ENCODE assay signal across 17 mouse cellular contexts in the genomic region with DNA sequence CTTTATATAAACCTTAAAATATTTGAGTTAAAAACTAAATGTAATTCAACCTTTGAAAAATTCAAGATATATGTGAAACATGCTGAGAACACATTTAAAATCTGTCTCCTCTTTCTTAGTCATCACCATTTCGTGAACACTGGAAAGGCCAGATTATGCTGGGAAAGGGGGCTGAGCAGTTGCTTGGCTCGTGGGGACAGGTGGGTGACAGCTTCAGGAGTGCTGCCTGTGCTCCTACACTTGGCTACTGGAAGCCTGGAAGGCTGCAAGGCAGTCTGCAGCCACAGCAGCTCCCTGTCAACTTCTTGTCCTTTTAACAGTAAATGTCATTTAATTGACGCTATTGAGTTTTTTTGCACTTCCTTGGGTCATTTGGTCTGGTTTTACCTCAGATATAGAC. TPM values are rescaled to one million over a fixed set of nuclear protein-coding genes. Genes with fewer than 3 reads are reported as not detected.
"Had no signal": no experiment of that assay in that cellular context is flagged by ENCODE, and none has a peak within 500 bp of the region (broad histone marks: within the 10 kb centered on the region; RNA-seq: fewer than 3 reads in every experiment).

No protein-coding gene starts in this region.

- H3K4me3 ChIP-seq: neural tube, embryonic 13.5 days; neural tube, embryonic 15.5 days; stomach, embryonic 15.5 days had no signal

- DNase-seq: retina, postnatal 1 day; right cerebral cortex, adult 18-20 months; right cerebral cortex, postnatal 14 days; right cerebral cortex, postnatal 25 days; right cerebral cortex, postnatal 4 days; spleen, adult 18-20 months; thymus, adult 18-20 months; thymus, adult 2 months; thymus, postnatal 14 days; thymus, postnatal 25 days; thymus, postnatal 36 days; thymus, postnatal 4 days had no signal

- H3K27ac ChIP-seq: neural tube, embryonic 13.5 days; neural tube, embryonic 15.5 days; stomach, embryonic 15.5 days; stomach, postnatal 0 days had no signal

RNA-seq across cellular contexts. Expression of gene Pemt, which starts 40.4 kb away (rescaled TPM):
- total RNA-seq: neutrophil, adult 5-6 weeks had no signal
